Mouse (Mus musculus) layer of hippocampus, adult 6 months (tissue): Measurements from ENCODE around the gene Lrrc75a. TPM values are rescaled to one million over a fixed set of nuclear protein-coding genes. Genes with fewer than 3 reads are reported as not detected.

Experiments
- long read RNA-seq, 2 experiments: library from polyadenylated mRNA; unstranded; transcript quantifications; one replicate each; pipeline ENCODE4 v2.0.0; 2019 to 2020
- polyA plus RNA-seq: library from polyadenylated mRNA; unstranded; fragments of <200 nt; fragmentation: Nextera tagmentation; gene quantifications from 2 replicates; pipeline ENCODE4 v1.2.3, GENCODE M21; 2021

The Lrrc75a gene
- 1.7 and 1.8 TPM in 2 replicates for polyA plus RNA-seq
- long read RNA-seq, experiment 1, partial matches to known transcripts, result 0 of 1 reads
- long read RNA-seq, experiment 1, other reads (novel, unspliced or antisense), result 0 of 1 reads
- long read RNA-seq, experiment 2, transcript Lrrc75a-201 (4 exons, 1,984 nt), result major isoform, 6 of 6 reads
- long read RNA-seq, experiment 2, partial matches to known transcripts, result 0 of 6 reads
- long read RNA-seq, experiment 2, other reads (novel, unspliced or antisense), result 0 of 6 reads

DNA sequence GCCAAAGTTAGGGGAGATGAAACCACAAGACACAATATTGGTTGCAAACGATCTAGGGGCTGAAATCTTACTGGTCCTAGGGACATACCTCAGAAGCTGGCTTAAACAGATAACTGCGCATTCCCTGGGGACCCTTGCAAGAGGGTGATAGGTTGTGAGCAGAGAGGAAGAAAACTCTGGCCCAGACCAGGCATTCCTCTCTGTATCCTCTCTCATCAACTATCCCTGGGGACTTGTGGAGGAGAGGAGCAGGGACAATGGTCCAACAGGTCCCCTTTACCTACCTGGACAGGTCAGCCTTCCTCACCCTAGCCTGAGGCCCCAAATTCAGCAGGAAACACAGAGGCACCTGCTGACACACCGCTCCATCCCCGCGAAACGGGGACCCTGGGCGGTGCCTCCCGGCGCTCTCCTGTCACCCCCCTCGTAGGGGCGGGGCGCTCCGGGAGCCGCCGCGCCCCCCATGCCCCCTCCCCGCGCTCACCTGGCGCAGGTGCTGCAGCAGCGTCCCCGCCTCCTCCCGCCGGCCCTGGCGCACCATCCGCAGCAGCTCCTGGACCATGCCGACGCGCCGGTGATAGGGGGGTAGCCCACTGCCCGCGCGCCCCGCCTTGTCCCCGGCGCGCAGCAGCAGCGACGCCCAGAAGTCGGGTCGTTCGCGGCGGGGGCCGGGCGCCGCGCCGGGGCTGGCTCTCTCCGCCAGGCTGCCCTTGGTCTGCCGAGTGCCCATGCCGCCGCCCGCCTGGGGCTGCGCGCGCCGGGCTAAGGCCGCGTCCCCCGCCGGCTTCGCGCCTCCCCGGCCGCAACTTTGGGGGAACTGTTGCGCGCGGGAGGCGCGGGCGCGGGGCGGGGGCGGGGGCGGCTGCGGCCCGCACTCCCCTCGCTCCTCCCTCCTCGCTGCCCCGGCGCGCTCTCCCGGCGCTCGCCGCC, at the start of gene Lrrc75a:
Lrrc75a (minus strand) TSS at position 863 of the 930 bp plus-strand sequence.

DNA sequence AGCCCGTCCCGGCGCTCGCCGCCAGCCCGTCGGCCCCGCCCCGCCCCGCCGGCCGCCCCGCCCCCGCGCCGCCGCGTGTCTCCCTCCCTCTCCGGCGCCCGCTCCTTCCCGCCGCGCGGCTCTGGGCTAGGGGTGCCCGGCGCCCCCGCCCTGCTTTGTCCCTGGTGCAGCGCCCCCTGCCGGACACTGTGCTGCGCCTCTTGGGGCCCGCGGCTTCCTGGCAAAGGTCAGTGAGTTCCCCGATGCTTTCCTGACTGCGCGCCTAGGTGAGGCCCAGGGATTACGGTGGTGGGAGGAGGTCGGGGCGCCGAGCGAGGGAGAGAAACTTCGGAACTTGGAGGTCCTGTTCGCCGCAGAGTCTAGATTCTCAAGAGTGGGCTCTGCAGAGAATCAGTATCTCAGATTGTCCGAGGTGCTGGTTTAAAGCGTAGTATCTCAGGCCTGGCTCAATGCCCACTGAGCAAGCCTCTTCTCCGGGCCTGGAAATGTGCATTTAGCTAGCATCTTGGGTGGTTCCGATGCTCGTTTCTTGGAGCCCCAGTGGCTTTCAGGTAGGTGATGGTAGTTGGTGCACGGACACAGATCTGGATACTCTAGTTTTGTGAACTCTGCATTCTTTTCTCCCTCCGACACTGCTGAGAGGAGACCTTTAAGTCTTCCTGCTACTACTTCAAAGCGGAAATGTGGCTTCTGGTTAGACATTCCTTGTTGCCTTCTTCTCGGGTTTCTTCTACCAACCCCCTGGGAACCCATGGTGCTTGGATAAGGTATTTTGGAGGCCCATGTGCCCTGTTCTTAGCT, 468 bp upstream of the Lrrc75a start, which contains the start of gene Mmgt2:
Mmgt2 (plus strand) TSS at position 74 of the 801 bp plus-strand sequence.

GRCm38 (mm10) chr11:62573959-62574702, 74.2 kb downstream of the Lrrc75a start, which contains the start of gene Trpv2:
Gene Trpv2, plus strand, starts transcription at chr11:62574486.

Other genes with a start within 250 kb of the Lrrc75a start
- 3.9 and 4.5 TPM in 2 replicates for gene Pigl, start 190.1 kb downstream of the Lrrc75a start, polyA plus RNA-seq
- 46.2 and 51.5 TPM in 2 replicates for gene Ncor1, start 190.0 kb downstream of the Lrrc75a start, polyA plus RNA-seq
- 6.9 and 7.4 TPM in 2 replicates for gene Cenpv, start 109.3 kb downstream of the Lrrc75a start, polyA plus RNA-seq
- 4,092 and 4,221 TPM in 2 replicates for gene Ubb, start 97.4 kb downstream of the Lrrc75a start, polyA plus RNA-seq
- gene Trpv2, start 74.0 kb downstream of the Lrrc75a start, polyA plus RNA-seq, result 9.5 and 10.0 TPM in 2 replicates
- gene Mmgt2, start 141 bp upstream of the Lrrc75a start, polyA plus RNA-seq, result 38.2 and 53.6 TPM in 2 replicates
- gene Zfp287, start 83.4 kb upstream of the Lrrc75a start, polyA plus RNA-seq, result 4.2 and 5.2 TPM in 2 replicates
- gene Gm10428, start 104.6 kb upstream of the Lrrc75a start, polyA plus RNA-seq, result not detected in 2 replicates
- gene Zfp286, start 140.9 kb upstream of the Lrrc75a start, polyA plus RNA-seq, result 12.8 and 14.7 TPM in 2 replicates
- gene Trim16, start 171.7 kb upstream of the Lrrc75a start, polyA plus RNA-seq, result 0.79 and 0.89 TPM in 2 replicates
- 0.14 and 0.25 TPM in 2 replicates for gene Fbxw10, start 198.5 kb upstream of the Lrrc75a start, polyA plus RNA-seq
- gene Tvp23b, start 230.9 kb upstream of the Lrrc75a start, polyA plus RNA-seq, result 47.4 and 60.1 TPM in 2 replicates